Mouse (Mus musculus): ENCODE measurements around the gene Il2rg.

The Il2rg gene

GRCm38 (mm10) chrX:101260441-101261325 is 7.4 kb downstream of the Il2rg start:
- CTCF ChIA-PET: no interaction called here

- CTCF ChIA-PET: no interaction called here
These were observed 11.5 kb downstream of the Il2rg start for GRCm38 (mm10) chrX:101256603-101257002.

DNA sequence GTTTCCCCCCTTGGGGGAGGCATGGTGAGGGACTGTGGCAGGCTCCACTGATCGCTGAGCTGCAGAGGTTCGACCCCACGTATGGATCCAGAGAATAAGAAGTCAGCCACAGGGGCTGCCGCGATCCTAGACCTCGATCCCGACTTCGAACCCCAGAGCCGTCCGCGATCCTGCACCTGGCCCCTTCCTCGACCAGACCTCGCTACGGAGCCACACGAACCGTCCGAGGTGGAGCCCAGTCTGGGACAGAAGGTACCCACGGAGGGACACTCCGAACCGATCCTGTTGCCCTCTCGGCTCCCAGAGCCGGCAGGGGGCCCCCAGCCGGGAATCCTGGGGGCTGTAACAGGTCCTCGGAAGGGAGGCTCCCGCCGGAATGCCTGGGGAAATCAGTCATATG is 13.3 kb downstream of the Il2rg start:
- CTCF ChIA-PET: no interaction called here

DNA sequence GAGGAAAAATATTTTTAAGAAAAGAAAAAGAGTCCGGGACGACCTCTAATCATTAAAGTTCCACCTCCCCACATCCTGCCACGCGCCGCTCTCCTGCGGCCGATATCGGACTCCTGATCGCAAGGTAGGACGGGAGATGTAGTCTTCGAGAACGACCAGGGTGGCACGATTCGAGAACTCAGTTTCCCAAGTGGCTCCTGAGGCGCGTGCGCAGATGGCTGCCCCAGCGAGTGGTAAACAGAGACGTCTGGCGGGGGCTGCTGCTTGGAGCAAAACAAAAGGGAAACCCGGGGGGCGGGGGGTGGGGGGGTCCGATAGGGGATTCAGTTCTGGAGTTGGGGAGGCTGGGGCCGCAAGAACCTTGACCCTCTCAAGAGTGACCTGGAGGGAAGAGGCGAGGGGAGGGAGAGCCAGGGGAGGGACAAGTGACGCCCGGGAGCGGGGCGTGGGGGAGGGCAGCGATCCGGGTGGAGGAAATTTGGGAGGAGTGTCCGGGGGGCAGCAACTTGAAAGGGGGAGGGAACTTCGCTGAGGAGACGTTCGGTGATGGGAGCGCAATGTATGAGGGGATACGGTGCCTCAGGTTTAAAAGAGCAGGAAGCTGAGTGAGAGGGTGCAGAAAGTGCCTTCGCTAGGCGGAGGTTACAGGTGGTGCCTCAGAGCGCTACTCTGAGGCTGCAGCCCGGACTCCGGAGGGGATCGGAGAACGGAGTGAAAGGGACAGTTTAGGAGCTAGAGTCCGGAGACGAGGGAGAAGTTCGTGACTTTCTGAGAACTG is 13.9 kb downstream of the Il2rg start, which contains the start of gene Foxo4:
Foxo4 (plus strand) TSS at position 577 of the 778 bp plus-strand sequence.
- CTCF ChIA-PET: interaction anchor here (1.2 kb wide), 1 partner anchor 122 kb away, joined by 4 read pairs; no protein-coding TSS in a partner anchor

DNA sequence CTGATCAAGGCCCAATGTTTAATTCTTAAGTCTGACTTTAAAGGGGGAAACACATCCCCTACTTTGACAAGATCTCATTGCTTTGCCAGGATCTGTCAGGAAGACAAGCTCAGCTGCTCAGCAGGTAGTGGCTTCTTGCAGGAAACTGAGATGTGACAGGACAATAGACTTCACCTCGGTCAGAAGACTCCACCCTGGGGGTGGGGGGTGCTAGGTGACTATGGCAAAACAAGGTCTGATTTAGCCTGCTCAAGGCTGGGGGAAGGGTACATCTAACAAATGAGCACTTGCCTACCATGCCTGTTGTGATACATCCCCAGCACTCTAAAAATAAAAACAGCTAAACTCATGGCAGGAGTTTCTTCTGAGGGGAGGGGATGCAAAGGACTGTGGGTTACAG is 23.0 kb downstream of the Il2rg start:
- CTCF ChIA-PET: no interaction called here

DNA sequence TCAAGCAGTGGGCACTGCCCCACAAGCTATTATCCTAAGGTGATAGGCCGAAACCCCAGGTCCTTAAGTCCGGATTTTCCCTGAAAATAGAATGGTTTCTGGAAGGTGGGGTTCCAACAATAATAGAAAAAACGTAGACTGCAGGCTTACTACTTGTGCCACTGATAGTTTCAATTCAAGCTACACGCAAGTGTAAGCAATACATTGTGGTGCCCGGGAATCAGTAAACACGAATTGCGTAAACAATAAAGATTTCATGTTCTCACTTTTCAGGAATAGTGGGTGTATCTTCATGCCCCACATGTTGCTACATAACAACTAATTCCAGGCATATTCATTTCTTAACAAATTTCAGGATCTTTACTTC is 45.3 kb downstream of the Il2rg start:
- CTCF ChIA-PET: no interaction called here

DNA sequence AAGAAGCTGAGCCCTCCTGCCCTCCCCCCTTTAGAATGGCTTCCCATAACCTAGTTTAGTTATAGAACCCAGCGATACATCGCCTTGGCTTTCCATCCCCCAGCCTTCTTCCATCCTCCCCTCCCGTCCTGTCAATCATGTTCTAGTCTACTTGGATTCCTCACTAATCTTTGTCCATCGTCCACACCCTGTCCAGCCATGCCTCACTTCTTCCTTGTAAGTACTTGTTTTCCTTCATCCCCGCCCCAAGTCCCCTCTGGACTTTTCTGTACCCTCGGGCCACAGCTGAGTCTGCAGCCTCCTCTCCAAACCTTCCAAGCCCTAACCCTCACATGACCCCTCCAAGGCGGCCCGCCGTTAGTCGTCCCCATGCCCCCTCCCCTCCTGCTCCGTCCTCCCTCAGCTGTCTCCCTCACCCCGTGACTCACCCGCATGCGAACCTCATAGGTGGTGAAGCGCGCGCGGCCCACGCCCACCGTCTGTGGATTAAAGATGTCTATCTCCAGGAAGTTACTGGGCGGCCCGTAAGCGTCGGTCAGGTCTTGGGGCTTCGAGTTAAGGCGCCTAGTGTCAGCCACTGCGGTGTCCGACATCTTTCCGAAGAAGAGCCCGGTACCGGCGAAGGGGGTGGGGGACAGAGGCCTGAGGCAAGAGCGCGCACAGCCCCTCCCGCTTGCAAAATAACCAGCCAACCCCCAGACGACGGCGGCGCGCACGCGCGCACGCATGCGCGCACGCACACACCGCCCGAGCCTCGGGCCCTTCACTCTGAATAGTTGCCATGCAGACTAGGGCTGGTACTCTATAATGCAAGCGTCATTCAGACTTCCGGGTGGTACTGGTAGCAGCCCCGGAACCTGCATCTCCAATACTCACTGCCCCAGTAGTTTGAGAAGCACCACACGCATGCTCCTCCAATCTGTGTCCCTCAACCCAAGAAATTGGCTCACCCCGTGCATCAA is 45.9 kb downstream of the Il2rg start, which contains the start of gene Snx12:
Snx12 (minus strand) TSS at position 730 of the 962 bp plus-strand sequence.
- CTCF ChIA-PET: no interaction called here

Measured in spleen, embryonic (tissue).